Mouse (Mus musculus) MEL (cell line): ENCODE results near the gene Padi6. TPM values are rescaled to one million over a fixed set of nuclear protein-coding genes. Genes with fewer than 3 reads are reported as not detected.

Experiments used
- DNase-seq: peaks from one replicate; pipeline ENCODE4 v3.0.0; 2011; ENCODE audit warnings: low read depth, low spot score
- H3K27ac ChIP-seq: 2 replicates; pipeline ENCODE4 v1.5.1; 2012; ENCODE audit warnings: low read depth, mild to moderate bottlenecking, control low read depth, low read length, moderate library complexity; ENCODE audit not compliant: control insufficient read depth
- H3K27me3 ChIP-seq, 2 experiments: fragments of 150-350 bp in 1 of 2; sonication (generic) in 1 of 2; 2 replicates each; pipeline ENCODE4 v1.6.1; 2012; ENCODE audit warnings: low read length in 2 of 2, mild to moderate bottlenecking in 2 of 2, improper control_type of control experiment in 1 of 2, moderate library complexity in 1 of 2; ENCODE audit not compliant: insufficient read depth in 2 of 2, control insufficient read depth in 1 of 2
- H3K36me3 ChIP-seq, 2 experiments: 2 replicates each; pipeline ENCODE4 v1.6.1; 2012 to 2014; ENCODE audit warnings: low read length in 2 of 2, improper control_type of control experiment in 1 of 2, inconsistent platforms in 1 of 2, mild to moderate bottlenecking in 1 of 2; ENCODE audit not compliant: insufficient read depth in 2 of 2, control insufficient read depth in 1 of 2
- H3K4me1 ChIP-seq, 2 experiments: fragments of 150-350 bp in 1 of 2; sonication (generic) in 1 of 2; 2 replicates each; pipeline ENCODE4 v1.6.1; 2012; ENCODE audit warnings: low read length in 2 of 2, improper control_type of control experiment in 1 of 2, mild to moderate bottlenecking in 1 of 2; ENCODE audit not compliant: insufficient read depth in 2 of 2, control insufficient read depth in 1 of 2
- H3K4me3 ChIP-seq, 2 experiments: fragments of 150-350 bp in 1 of 2; sonication (generic) in 1 of 2; 2 replicates each; pipeline ENCODE4 v1.5.1; 2012; ENCODE audit warnings: low read depth in 2 of 2, low read length in 2 of 2, mild to moderate bottlenecking in 2 of 2, moderate library complexity in 2 of 2, control low read depth in 1 of 2, improper control_type of control experiment in 1 of 2; ENCODE audit not compliant: control insufficient read depth in 1 of 2, insufficient read depth in 1 of 2
- H3K79me2 ChIP-seq: 2 replicates; pipeline ENCODE4 v1.6.1; 2012; ENCODE audit warnings: mild to moderate bottlenecking, low read length, moderate library complexity; ENCODE audit not compliant: control insufficient read depth, poor library complexity, insufficient read depth
- H3K9ac ChIP-seq: 2 replicates; pipeline ENCODE4 v1.6.1; 2012; ENCODE audit warnings: low read depth, mild to moderate bottlenecking, control low read depth, low read length, moderate library complexity; ENCODE audit not compliant: control insufficient read depth, poor library complexity, severe bottlenecking
- H3K9me3 ChIP-seq: fragments of 150-350 bp; sonication (generic); replicated peaks from 2 replicates; pipeline ENCODE4 v1.6.1; 2012; ENCODE audit warnings: mild to moderate bottlenecking, low read length, improper control_type of control experiment, moderate library complexity; ENCODE audit not compliant: insufficient read depth
- CHD1 ChIP-seq: IDR thresholded peaks from 2 replicates; pipeline ENCODE4 v1.6.1; 2012; ENCODE audit warnings: low read depth, mild to moderate bottlenecking, inconsistent platforms, low read length, improper control_type of control experiment
- E2F4 ChIP-seq: IDR thresholded peaks from 2 replicates; pipeline ENCODE4 v1.6.1; 2011; ENCODE audit warnings: low read depth, low read length, improper control_type of control experiment, borderline replicate concordance
- ELF1 ChIP-seq: IDR thresholded peaks from 2 replicates; pipeline ENCODE4 v1.6.1; 2014; ENCODE audit warnings: low read depth, mild to moderate bottlenecking, inconsistent platforms, low read length, improper control_type of control experiment, moderate library complexity
- EP300 ChIP-seq, 2 experiments: IDR thresholded peaks; 2 replicates each; pipeline ENCODE4 v1.6.1; 2011; ENCODE audit warnings: improper control_type of control experiment in 2 of 2, low read length in 2 of 2, low read depth in 1 of 2, mild to moderate bottlenecking in 1 of 2
- GABPA ChIP-seq: IDR thresholded peaks from 2 replicates; pipeline ENCODE4 v1.6.1; 2012; ENCODE audit warnings: low read depth, mild to moderate bottlenecking, inconsistent platforms, low read length, improper control_type of control experiment, moderate library complexity
- HCFC1 ChIP-seq: IDR thresholded peaks from 2 replicates; pipeline ENCODE4 v1.6.1; 2012; ENCODE audit warnings: low read depth, mild to moderate bottlenecking, inconsistent platforms, low read length, improper control_type of control experiment, moderate library complexity
- MYC ChIP-seq: IDR thresholded peaks from 2 replicates; pipeline ENCODE4 v1.6.1; 2011; ENCODE audit warnings: low read depth, mild to moderate bottlenecking, low read length, improper control_type of control experiment, moderate library complexity
- NELFE ChIP-seq: IDR thresholded peaks from 2 replicates; pipeline ENCODE4 v1.6.1; 2011; ENCODE audit warnings: low read depth, low read length, improper control_type of control experiment
- NRF1 ChIP-seq: IDR thresholded peaks from 2 replicates; pipeline ENCODE4 v1.6.1; 2014; ENCODE audit warnings: low read depth, mild to moderate bottlenecking, inconsistent platforms, low read length, improper control_type of control experiment, moderate library complexity; ENCODE audit not compliant: poor library complexity, insufficient read depth, severe bottlenecking
- POLR2A ChIP-seq, 2 experiments: IDR thresholded peaks; 2 replicates each; pipeline ENCODE4 v1.6.1; 2011 to 2012; ENCODE audit warnings: low read length in 2 of 2, mild to moderate bottlenecking in 2 of 2, control low read depth in 1 of 2, improper control_type of control experiment in 1 of 2, low read depth in 1 of 2, moderate library complexity in 1 of 2; ENCODE audit not compliant: control insufficient read depth in 1 of 2, insufficient read depth in 1 of 2, poor library complexity in 1 of 2
- POLR2AphosphoS2 ChIP-seq: IDR thresholded peaks from 2 replicates; pipeline ENCODE4 v1.6.1; 2011; ENCODE audit warnings: low read length, improper control_type of control experiment
- RAD21 ChIP-seq: IDR thresholded peaks from 2 replicates; pipeline ENCODE4 v1.6.1; 2011; ENCODE audit warnings: mild to moderate bottlenecking, low read depth, low read length, improper control_type of control experiment
- SIN3A ChIP-seq: IDR thresholded peaks from 2 replicates; pipeline ENCODE4 v1.6.1; 2012; ENCODE audit warnings: low read length, improper control_type of control experiment, inconsistent platforms
- SMC3 ChIP-seq: IDR thresholded peaks from 2 replicates; pipeline ENCODE4 v1.6.1; 2011; ENCODE audit warnings: low read depth, low read length, improper control_type of control experiment
- TAL1 ChIP-seq: IDR thresholded peaks from 2 replicates; pipeline ENCODE4 v1.6.1; 2012; ENCODE audit warnings: mild to moderate bottlenecking, inconsistent platforms, low read length, moderate library complexity, mixed read lengths
- TBP ChIP-seq: IDR thresholded peaks from 2 replicates; pipeline ENCODE4 v1.8.0; 2011; ENCODE audit warnings: low read depth, low read length, improper control_type of control experiment
- UBTF ChIP-seq: IDR thresholded peaks from 2 replicates; pipeline ENCODE4 v1.6.1; 2012; ENCODE audit warnings: low read depth, mild to moderate bottlenecking, inconsistent platforms, low read length, improper control_type of control experiment, moderate library complexity, borderline replicate concordance; ENCODE audit not compliant: insufficient read depth
- USF1 ChIP-seq: IDR thresholded peaks from 2 replicates; pipeline ENCODE4 v1.6.1; 2014; ENCODE audit warnings: low read depth, mild to moderate bottlenecking, inconsistent platforms, low read length, improper control_type of control experiment, moderate library complexity
- ZNF384 ChIP-seq: IDR thresholded peaks from 2 replicates; pipeline ENCODE4 v1.6.1; 2012; ENCODE audit warnings: low read depth, mild to moderate bottlenecking, inconsistent platforms, low read length, improper control_type of control experiment
- polyA plus RNA-seq, 2 experiments: library from polyadenylated mRNA; stranded (reverse) in 1 of 2; unstranded in 1 of 2; fragments of >175 nt in 1 of 2; fragments of >200 nt in 1 of 2; gene quantifications; 2 replicates each; pipeline versions ENCODE4 v1.2.1 to v1.2.4; 2012; ENCODE audit warnings: low replicate concordance in 2 of 2, low read depth in 1 of 2; ENCODE audit not compliant: insufficient read length in 2 of 2, insufficient read depth in 1 of 2, missing spikeins in 1 of 2
- total RNA-seq: library from RNA; depleted of rRNA; stranded (reverse); fragments of 300-350 nt; gene quantifications from 2 replicates; pipeline ENCODE4 v1.2.3, GENCODE M21; 2012

The Padi6 gene
- total and polyA plus RNA-seq, 3 experiments = not detected

DNA sequence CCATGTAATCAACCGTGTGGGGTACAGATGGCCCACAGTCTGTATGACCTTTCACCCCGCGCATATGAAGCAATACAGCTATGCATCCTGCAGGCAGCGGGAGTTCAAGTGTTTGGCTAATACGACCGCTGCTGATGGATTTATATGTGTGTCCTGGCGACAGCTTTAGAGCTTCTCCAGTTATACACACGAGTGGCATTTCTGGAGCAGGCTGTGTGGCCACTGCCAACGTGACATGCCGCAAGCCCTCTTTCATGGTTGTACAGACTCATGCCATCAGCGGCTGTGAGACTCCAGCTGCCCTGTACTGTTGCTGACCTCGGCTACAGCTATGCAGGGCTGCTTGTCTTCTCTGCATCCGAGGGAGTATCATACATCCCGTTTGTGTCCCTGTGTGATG lies 38.1 kb upstream of the Padi6 start:
- TF ChIP-seq UBTF = no peak
- no peak for TF ChIP-seq TAL1
- TF ChIP-seq EP300 (IDR thresholded peaks at IDR 0.05; ENCODE audit: low read depth in 1 of 2, low read length in 2 of 2) = no peak
- no peak for TF ChIP-seq NRF1
- no peak for TF ChIP-seq HCFC1
- TF ChIP-seq USF1 = no peak
- TF ChIP-seq CHD1 = no peak
- no peak for TF ChIP-seq GABPA
- no peak for TF ChIP-seq NELFE
- DNase-seq = no peak

DNA sequence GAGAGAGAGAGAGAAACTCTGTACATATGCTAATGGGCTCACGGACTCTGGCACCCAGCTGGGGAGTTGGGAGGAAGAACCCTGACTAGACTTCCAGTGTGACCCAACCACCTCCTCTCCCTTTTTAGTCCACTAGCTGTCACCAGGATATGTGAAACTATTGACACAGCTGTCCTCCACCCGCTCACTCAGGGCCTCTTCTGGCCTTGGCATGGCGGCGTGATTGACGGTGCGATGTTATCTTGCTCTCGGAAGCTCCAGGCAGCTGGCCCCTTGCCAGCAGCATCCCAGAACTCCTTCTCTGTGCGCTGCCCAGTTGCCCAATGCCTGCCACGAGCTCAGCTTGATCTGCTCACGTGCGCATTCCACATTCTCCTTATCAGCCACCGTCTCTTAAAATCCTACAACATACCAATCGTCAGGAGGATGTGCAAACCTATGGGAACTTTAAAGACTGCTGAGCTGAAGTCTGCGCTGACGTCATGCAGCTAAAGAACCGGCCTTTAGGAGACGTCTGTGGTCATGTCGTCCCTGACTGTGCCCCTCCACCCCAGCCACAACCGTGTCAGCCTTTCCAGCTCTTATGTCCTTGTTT lies 37.5 kb upstream of the Padi6 start:
- TF ChIP-seq MYC (no peak), POLR2AphosphoS2 (no peak), POLR2A (IDR thresholded peaks at IDR 0.05; ENCODE audit: control insufficient read depth in 1 of 2, insufficient read depth in 1 of 2, low read depth in 1 of 2, low read length in 2 of 2, poor library complexity in 1 of 2) (no peak), RAD21 (no peak), ZNF384 (no peak), SMC3 (no peak), E2F4 (no peak), SIN3A (no peak), HCFC1 (no peak), TBP (no peak), ELF1 (no peak), NRF1 (no peak)
- H3K27ac ChIP-seq = no peak overlapping the region

More for the DNA sequence above, 38.1 kb upstream of the Padi6 start:
- Histone ChIP-seq H3K27ac (no peak overlapping the region), H3K79me2 (no peaks in the 10 kb centered on the region), H3K9ac (no peak overlapping the region), H3K4me3 (no peak overlapping the region), H3K36me3 (no peaks in the 10 kb centered on the region), H3K9me3 (no peaks in the 10 kb centered on the region), H3K4me1 (no peaks in the 10 kb centered on the region), H3K27me3 (no peaks in the 10 kb centered on the region)

More for the DNA sequence above, 37.5 kb upstream of the Padi6 start:
- no peaks in the 10 kb centered on the region for H3K79me2 ChIP-seq
- DNase-seq = no peak
- no peaks in the 10 kb centered on the region for H3K36me3 ChIP-seq
- no peaks in the 10 kb centered on the region for H3K4me1 ChIP-seq
- no peaks in the 10 kb centered on the region for H3K9me3 ChIP-seq
- no peak overlapping the region for H3K9ac ChIP-seq
- H3K4me3 ChIP-seq = no peak overlapping the region
- H3K27me3 ChIP-seq = no peaks in the 10 kb centered on the region
